Mouse (Mus musculus) ES-E14 (cell line): ENCODE measurements around the gene Dnajc24. TPM values are rescaled to one million over a fixed set of nuclear protein-coding genes. Genes with fewer than 3 reads are reported as not detected.

Experiments used
- DNase-seq: peaks from one replicate; pipeline ENCODE4 v3.0.0-alpha.2; 2013; ENCODE audit warnings: low read depth, low spot score
- H3K27ac ChIP-seq: 2 replicates; pipeline ENCODE4 v1.5.1; 2012; ENCODE audit warnings: low read depth, mild to moderate bottlenecking, low read length, moderate library complexity, mixed read lengths; ENCODE audit not compliant: poor library complexity, insufficient read depth, severe bottlenecking
- H3K36me3 ChIP-seq: 2 replicates; pipeline ENCODE4 v1.6.1; 2012; ENCODE audit warnings: mild to moderate bottlenecking, low read length, moderate library complexity, mixed read lengths; ENCODE audit not compliant: control insufficient read depth, poor library complexity, insufficient read depth, severe bottlenecking
- H3K4me1 ChIP-seq, 2 experiments: fragments of 150-350 bp in 1 of 2; sonication (generic) in 1 of 2; 2 replicates each; pipeline ENCODE4 v1.6.1; 2012; ENCODE audit warnings: low read length in 2 of 2, mild to moderate bottlenecking in 1 of 2, mixed read lengths in 1 of 2; ENCODE audit not compliant: control insufficient read depth in 2 of 2, insufficient read depth in 2 of 2, poor library complexity in 1 of 2
- H3K4me3 ChIP-seq, 2 experiments: fragments of 150-350 bp in 1 of 2; sonication (generic) in 1 of 2; 2 replicates each; pipeline ENCODE4 v1.5.1; 2012; ENCODE audit warnings: low read length in 2 of 2, low read depth in 1 of 2, mild to moderate bottlenecking in 1 of 2, mixed read lengths in 1 of 2; ENCODE audit not compliant: insufficient read depth in 1 of 2, poor library complexity in 1 of 2, severe bottlenecking in 1 of 2
- H3K9ac ChIP-seq: 2 replicates; pipeline ENCODE4 v1.6.1; 2012; ENCODE audit warnings: low read depth, mild to moderate bottlenecking, low read length, mixed read lengths; ENCODE audit not compliant: poor library complexity, insufficient read depth, severe bottlenecking
- H3K9me3 ChIP-seq: fragments of 150-350 bp; sonication (generic); 2 replicates; pipeline ENCODE4 v1.6.1; 2012; ENCODE audit warnings: low read depth, mild to moderate bottlenecking, low read length; ENCODE audit not compliant: control insufficient read depth, insufficient read depth
- CHD2 ChIP-seq: IDR thresholded peaks from 2 replicates; pipeline ENCODE4 v1.6.1; 2014; ENCODE audit warnings: mild to moderate bottlenecking, low read depth, low read length, inconsistent platforms
- HCFC1 ChIP-seq: IDR thresholded peaks from 2 replicates; pipeline ENCODE4 v1.6.1; 2012; ENCODE audit warnings: low read length, inconsistent platforms, borderline replicate concordance; ENCODE audit not compliant: insufficient read depth
- MAFK ChIP-seq: IDR thresholded peaks from 2 replicates; pipeline ENCODE4 v1.6.1; 2014; ENCODE audit warnings: mild to moderate bottlenecking, low read depth, low read length, inconsistent platforms; ENCODE audit not compliant: insufficient read depth
- ZC3H11A ChIP-seq: IDR thresholded peaks from 2 replicates; pipeline ENCODE4 v1.6.1; 2012; ENCODE audit warnings: low read depth, mild to moderate bottlenecking, inconsistent platforms, low read length, borderline replicate concordance
- ZNF384 ChIP-seq: IDR thresholded peaks from 2 replicates; pipeline ENCODE4 v1.6.1; 2012; ENCODE audit warnings: low read depth, low read length, inconsistent platforms
- in situ Hi-C, 2 experiments: fragments of 600-800 bp; cut with MboI; formaldehyde crosslinking; loops; one replicate each; pipeline ENCODE4 v1.15.1; 2025; ENCODE audit warnings: low sequenced_read_pairs in 2 of 2, inconsistent platforms in 1 of 2; ENCODE audit not compliant: unreplicated experiment in 2 of 2
- total RNA-seq: library from RNA; depleted of rRNA; stranded (reverse); fragments of 300-350 nt; gene quantifications from 2 replicates; pipeline ENCODE4 v1.2.3, GENCODE M21; 2012

The Dnajc24 gene
- total RNA-seq, 1 experiment, result 32.2 TPM

- no peaks in the 10 kb centered on the region for H3K4me1 ChIP-seq
- no peak overlapping the region for H3K4me3 ChIP-seq
- no peak overlapping the region for H3K27ac ChIP-seq
- no peaks in the 10 kb centered on the region for H3K36me3 ChIP-seq
- DNase-seq, result no peak
- no peaks in the 10 kb centered on the region for H3K9me3 ChIP-seq
- TF ChIP-seq CHD2 (no peak), HCFC1 (no peak), MAFK (no peak), ZNF384 (no peak), ZC3H11A (no peak)
- in situ Hi-C loops, result no loop called here
- H3K9ac ChIP-seq, result no peak overlapping the region
These were observed 25.3 kb downstream of the Dnajc24 start for GRCm38 (mm10) chr2:105978065-105978464.

- no peak overlapping the region for H3K9ac ChIP-seq
- no peak for DNase-seq
- no peak overlapping the region for H3K27ac ChIP-seq
- no peaks in the 10 kb centered on the region for H3K36me3 ChIP-seq
- H3K4me3 ChIP-seq, result no peak overlapping the region
- in situ Hi-C loops, result no loop called here
- no peak for TF ChIP-seq ZC3H11A
- TF ChIP-seq MAFK, result no peak
- no peak for TF ChIP-seq CHD2
- TF ChIP-seq HCFC1, result no peak
- no peak for TF ChIP-seq ZNF384
- H3K4me1 ChIP-seq, result no peaks in the 10 kb centered on the region
- H3K9me3 ChIP-seq, result no peaks in the 10 kb centered on the region
These were observed 29.4 kb downstream of the Dnajc24 start for GRCm38 (mm10) chr2:105973941-105974340.

GRCm38 (mm10) chr2:105963447-105963846 lies 39.9 kb downstream of the Dnajc24 start:
- Histone ChIP-seq H3K4me3 (no peak overlapping the region), H3K36me3 (0 out of 2 replicates have a peak, but pooled peaks cover 2% of the 10 kb centered on the region), H3K9ac (no peak overlapping the region), H3K4me1 (no peaks in the 10 kb centered on the region), H3K27ac (no peak overlapping the region), H3K9me3 (no peaks in the 10 kb centered on the region)
- DNase-seq, result no peak
- in situ Hi-C loops, result no loop called here
- TF ChIP-seq ZNF384 (no peak), MAFK (no peak), ZC3H11A (no peak), CHD2 (no peak), HCFC1 (no peak)

GRCm38 (mm10) chr2:105953862-105954261 lies 49.5 kb downstream of the Dnajc24 start:
- in situ Hi-C loops, result no loop called here
- no peaks in the 10 kb centered on the region for H3K4me1 ChIP-seq
- no peak for DNase-seq
- no peaks in the 10 kb centered on the region for H3K9me3 ChIP-seq
- TF ChIP-seq ZC3H11A (no peak), MAFK (no peak), ZNF384 (no peak), CHD2 (no peak), HCFC1 (no peak)
- H3K36me3 ChIP-seq, result no peaks in the 10 kb centered on the region
- H3K27ac ChIP-seq, result no peak overlapping the region
- H3K9ac ChIP-seq, result no peak overlapping the region
- no peak overlapping the region for H3K4me3 ChIP-seq

- no peak overlapping the region for H3K4me3 ChIP-seq
- H3K9me3 ChIP-seq, result no peaks in the 10 kb centered on the region
- no peak overlapping the region for H3K9ac ChIP-seq
- no peak for DNase-seq
- in situ Hi-C loops, result no loop called here
- no peaks in the 10 kb centered on the region for H3K36me3 ChIP-seq
- H3K27ac ChIP-seq, result no peak overlapping the region
- no peaks in the 10 kb centered on the region for H3K4me1 ChIP-seq
- TF ChIP-seq ZNF384 (no peak), CHD2 (no peak), ZC3H11A (no peak), HCFC1 (no peak)
These were observed 51.9 kb downstream of the Dnajc24 start for GRCm38 (mm10) chr2:105951350-105951940.
